Mouse (Mus musculus): Measurements from ENCODE around the gene Derl3. TPM values are rescaled to one million over a fixed set of nuclear protein-coding genes. Genes with fewer than 3 reads are reported as not detected.

Gene Derl3
- polyA plus RNA-seq, 1 experiment from 2014 or later, result 1.5 TPM

DNA sequence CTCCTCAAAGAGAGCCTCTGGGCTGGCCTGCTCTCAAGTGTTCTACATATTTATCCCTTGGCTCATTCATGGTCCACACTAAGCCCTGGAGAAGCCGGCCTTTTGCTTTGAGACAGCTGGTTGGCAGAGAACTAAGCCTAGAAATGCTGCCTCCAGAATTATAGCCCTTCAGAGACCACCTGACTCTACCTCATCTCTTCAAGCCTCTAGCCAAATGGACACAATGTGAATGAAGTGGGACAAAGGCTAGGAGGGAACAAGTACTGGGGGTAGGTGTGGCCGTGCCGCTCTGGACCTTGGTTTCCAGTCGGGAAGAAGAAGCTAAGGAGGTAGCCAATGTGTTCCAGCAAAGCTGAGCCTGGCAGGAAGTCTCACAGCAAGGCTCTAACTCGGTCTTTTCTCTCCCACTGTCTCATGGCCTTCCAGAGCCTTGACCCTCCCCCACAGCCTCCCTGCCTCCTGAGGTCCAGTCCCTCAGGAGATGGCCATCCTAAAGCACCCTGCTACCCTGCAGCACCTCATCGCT lies 4.9 kb downstream of the Derl3 start:
- H3K27ac ChIP-seq, result no peak overlapping the region

GRCm38 (mm10) chr10:75898846-75899245 lies 5.6 kb downstream of the Derl3 start:
- no peak for DNase-seq (ENCODE audit: low spot score)
- Histone ChIP-seq H3K9me3 (ENCODE audit: control insufficient read depth, low read length) (no peaks in the 10 kb centered on the region), H3K36me3 (replicated peaks; ENCODE audit: control insufficient read depth, insufficient read depth) (peaks cover 95% of the 10 kb centered on the region), H3K4me2 (replicated peaks) (no peak overlapping the region), H3K27ac (no peak overlapping the region), H3K4me1 (replicated peaks; ENCODE audit: control insufficient read depth, insufficient read depth, low read length) (no peaks in the 10 kb centered on the region), H3K4me3 (replicated peaks; ENCODE audit: low read length) (no peak overlapping the region), H3K9ac (no peak overlapping the region), H3K27me3 (ENCODE audit: control insufficient read depth, insufficient read depth, low read length) (no peaks in the 10 kb centered on the region)
- 84% methylated on average over 3 of the region's 3 CpGs for WGBS
- ATAC-seq (ENCODE audit: low FRiP score), result 0 out of 2 replicates have a peak, but pooled peaks have one; percentile 21

More for the DNA sequence above, 4.9 kb downstream of the Derl3 start:
- H3K9me3 ChIP-seq (ENCODE audit: control insufficient read depth, low read length), result no peaks in the 10 kb centered on the region
- WGBS, result 80% methylated on average over 6 of the region's 6 CpGs
- no peak overlapping the region for H3K9ac ChIP-seq
- H3K36me3 ChIP-seq (replicated peaks; ENCODE audit: control insufficient read depth, insufficient read depth), result peaks cover 88% of the 10 kb centered on the region
- no peak overlapping the region for H3K4me3 ChIP-seq (replicated peaks; ENCODE audit: low read length)
- no peak overlapping the region for H3K4me2 ChIP-seq (replicated peaks)
- ATAC-seq (ENCODE audit: low FRiP score) (no peak), DNase-seq (ENCODE audit: low spot score) (no peak)
- peaks cover 5% of the 10 kb centered on the region; the same call in 1 of the 2 replicates for H3K4me1 ChIP-seq (replicated peaks; ENCODE audit: control insufficient read depth, insufficient read depth, low read length)
- H3K27me3 ChIP-seq (ENCODE audit: control insufficient read depth, insufficient read depth, low read length), result no peaks in the 10 kb centered on the region

DNA sequence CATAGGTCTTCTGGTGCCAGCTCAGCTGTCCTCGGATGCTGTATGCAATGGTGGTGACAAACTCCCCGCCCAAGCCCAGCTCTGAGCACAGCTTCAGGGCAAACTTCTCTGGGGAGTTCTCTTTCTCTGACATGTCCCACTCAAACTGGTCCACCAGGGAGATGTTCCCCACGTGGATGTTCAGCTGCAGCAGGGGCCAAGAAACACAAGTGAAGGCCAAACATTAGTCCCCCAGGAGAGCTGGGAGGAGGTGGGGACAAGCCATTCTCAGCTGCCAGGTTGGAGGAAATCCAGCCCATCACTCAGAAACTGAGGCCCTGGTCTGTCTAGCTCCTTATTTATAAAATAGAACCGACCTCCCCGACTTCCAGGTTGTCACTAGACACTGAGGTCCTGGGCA lies 11.2 kb downstream of the Derl3 start:
- Histone ChIP-seq H3K4me1 (replicated peaks; ENCODE audit: control insufficient read depth, insufficient read depth, low read length) (no peaks in the 10 kb centered on the region), H3K27me3 (ENCODE audit: control insufficient read depth, insufficient read depth, low read length) (no peaks in the 10 kb centered on the region), H3K9me3 (ENCODE audit: control insufficient read depth, low read length) (no peaks in the 10 kb centered on the region), H3K4me3 (replicated peaks; ENCODE audit: low read length) (no peak overlapping the region), H3K4me2 (replicated peaks) (no peak overlapping the region), H3K36me3 (replicated peaks; ENCODE audit: control insufficient read depth, insufficient read depth) (peaks cover 98% of the 10 kb centered on the region), H3K9ac (no peak overlapping the region), H3K27ac (no peak overlapping the region)
- no peak for ATAC-seq (ENCODE audit: low FRiP score)
- 88% methylated on average over 5 of the region's 5 CpGs for whole genome bisulfite sequencing
- DNase-seq (ENCODE audit: low spot score), result no peak

DNA sequence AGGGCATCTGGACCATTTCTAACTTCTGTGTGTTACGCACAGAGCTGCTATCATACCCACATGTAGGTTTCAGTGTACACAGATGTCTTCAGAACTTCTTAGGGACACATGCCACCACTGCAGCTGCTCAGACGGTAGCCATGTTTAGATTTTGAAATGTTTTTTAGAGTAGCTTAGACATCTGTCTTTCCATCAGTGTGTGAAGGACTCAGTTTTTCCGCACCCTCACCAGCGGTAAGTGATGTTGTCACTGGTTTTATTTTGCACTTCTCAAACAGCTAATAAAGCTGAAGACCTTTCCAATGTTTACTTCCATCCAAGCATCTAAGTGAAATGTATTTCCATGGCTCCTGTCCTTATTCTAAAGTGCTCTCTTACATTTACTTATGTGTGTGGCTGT lies 13.7 kb downstream of the Derl3 start:
- Histone ChIP-seq H3K9me3 (ENCODE audit: control insufficient read depth, low read length) (no peaks in the 10 kb centered on the region), H3K36me3 (replicated peaks; ENCODE audit: control insufficient read depth, insufficient read depth) (peaks cover 97% of the 10 kb centered on the region), H3K4me3 (replicated peaks; ENCODE audit: low read length) (no peak overlapping the region), H3K27me3 (ENCODE audit: control insufficient read depth, insufficient read depth, low read length) (no peaks in the 10 kb centered on the region), H3K27ac (no peak overlapping the region), H3K9ac (no peak overlapping the region), H3K4me1 (replicated peaks; ENCODE audit: control insufficient read depth, insufficient read depth, low read length) (no peaks in the 10 kb centered on the region), H3K4me2 (replicated peaks) (no peak overlapping the region)
- DNase-seq (ENCODE audit: low spot score), result no peak
- ATAC-seq (ENCODE audit: low FRiP score), result no peak
- 96% methylated on average over 4 of the region's 4 CpGs for WGBS

DNA sequence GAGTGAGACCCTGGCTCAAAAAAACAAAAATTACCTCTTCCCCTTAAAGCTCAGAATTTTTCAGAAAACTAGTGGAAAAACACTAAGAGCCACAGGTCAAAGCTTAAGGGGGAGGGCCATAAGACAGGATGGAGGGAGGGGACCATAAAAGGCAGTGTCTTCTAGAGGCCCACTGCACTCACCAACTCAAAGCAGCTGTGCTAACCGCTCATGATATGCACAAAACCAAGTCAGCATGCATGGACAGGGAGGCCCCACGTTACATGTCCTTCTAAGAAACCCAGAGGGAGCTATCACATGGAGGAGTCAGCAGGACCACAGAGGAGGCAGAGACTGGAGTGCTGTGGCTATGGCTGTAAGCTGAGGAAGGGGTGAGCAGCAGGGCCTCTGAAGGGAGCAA lies 17.5 kb downstream of the Derl3 start:
- DNase-seq (ENCODE audit: low spot score) (no peak), ATAC-seq (ENCODE audit: low FRiP score) (no peak)
- Histone ChIP-seq H3K4me2 (replicated peaks) (no peak overlapping the region), H3K27ac (no peak overlapping the region), H3K9me3 (ENCODE audit: control insufficient read depth, low read length) (no peaks in the 10 kb centered on the region), H3K4me3 (replicated peaks; ENCODE audit: low read length) (no peak overlapping the region), H3K27me3 (ENCODE audit: control insufficient read depth, insufficient read depth, low read length) (no peaks in the 10 kb centered on the region), H3K4me1 (replicated peaks; ENCODE audit: control insufficient read depth, insufficient read depth, low read length) (no peaks in the 10 kb centered on the region), H3K9ac (no peak overlapping the region), H3K36me3 (replicated peaks; ENCODE audit: control insufficient read depth, insufficient read depth) (peaks cover 89% of the 10 kb centered on the region)
- 85% methylated on average over 2 of the region's 2 CpGs for whole genome bisulfite sequencing

GRCm38 (mm10) chr10:75913013-75913589 lies 19.9 kb downstream of the Derl3 start:
- DNase-seq (ENCODE audit: low spot score), result no peak
- peaks cover 87% of the 10 kb centered on the region for H3K36me3 ChIP-seq (replicated peaks; ENCODE audit: control insufficient read depth, insufficient read depth)
- no peaks in the 10 kb centered on the region for H3K27me3 ChIP-seq (ENCODE audit: control insufficient read depth, insufficient read depth, low read length)
- no peaks in the 10 kb centered on the region for H3K9me3 ChIP-seq (ENCODE audit: control insufficient read depth, low read length)
- 80% methylated on average over 6 of the region's 6 CpGs for WGBS
- H3K4me1 ChIP-seq (replicated peaks; ENCODE audit: control insufficient read depth, insufficient read depth, low read length), result peaks cover under 1% of the 10 kb centered on the region; the same call in 1 of the 2 replicates
- no peak overlapping the region for H3K4me2 ChIP-seq (replicated peaks)
- H3K27ac ChIP-seq, result no peak overlapping the region
- no peak overlapping the region for H3K9ac ChIP-seq
- no peak for ATAC-seq (ENCODE audit: low FRiP score)
- H3K4me3 ChIP-seq (replicated peaks; ENCODE audit: low read length), result no peak overlapping the region

GRCm38 (mm10) chr10:75915557-75915956 lies 22.3 kb downstream of the Derl3 start:
- ATAC-seq (ENCODE audit: low FRiP score), result no peak
- H3K27me3 ChIP-seq (ENCODE audit: control insufficient read depth, insufficient read depth, low read length), result no peaks in the 10 kb centered on the region
- WGBS, result 94% methylated on average over 7 of the region's 7 CpGs
- H3K4me1 ChIP-seq (replicated peaks; ENCODE audit: control insufficient read depth, insufficient read depth, low read length), result peaks cover 25% of the 10 kb centered on the region
- no peaks in the 10 kb centered on the region for H3K9me3 ChIP-seq (ENCODE audit: control insufficient read depth, low read length)
- H3K4me3 ChIP-seq (replicated peaks; ENCODE audit: low read length), result no peak overlapping the region
- no peak overlapping the region for H3K9ac ChIP-seq
- H3K36me3 ChIP-seq (replicated peaks; ENCODE audit: control insufficient read depth, insufficient read depth), result peaks cover 73% of the 10 kb centered on the region
- no peak overlapping the region for H3K27ac ChIP-seq
- DNase-seq (ENCODE audit: low spot score), result no peak
- no peak overlapping the region for H3K4me2 ChIP-seq (replicated peaks)

- H3K9me3 ChIP-seq (ENCODE audit: control insufficient read depth, low read length), result no peaks in the 10 kb centered on the region
- no peaks in the 10 kb centered on the region for H3K27me3 ChIP-seq (ENCODE audit: control insufficient read depth, insufficient read depth, low read length)
- DNase-seq (ENCODE audit: low spot score) (no peak), ATAC-seq (ENCODE audit: low FRiP score) (no peak)
- no peak overlapping the region for H3K4me2 ChIP-seq (replicated peaks)
- peaks cover 26% of the 10 kb centered on the region for H3K4me1 ChIP-seq (replicated peaks; ENCODE audit: control insufficient read depth, insufficient read depth, low read length)
- H3K4me3 ChIP-seq (replicated peaks; ENCODE audit: low read length), result no peak overlapping the region
- no peak overlapping the region for H3K27ac ChIP-seq
- WGBS, result 80% methylated on average over 8 of the region's 8 CpGs
- H3K9ac ChIP-seq, result no peak overlapping the region
- H3K36me3 ChIP-seq (replicated peaks; ENCODE audit: control insufficient read depth, insufficient read depth), result peaks cover 61% of the 10 kb centered on the region
These were observed 23.6 kb downstream of the Derl3 start for GRCm38 (mm10) chr10:75916840-75917239.

DNA sequence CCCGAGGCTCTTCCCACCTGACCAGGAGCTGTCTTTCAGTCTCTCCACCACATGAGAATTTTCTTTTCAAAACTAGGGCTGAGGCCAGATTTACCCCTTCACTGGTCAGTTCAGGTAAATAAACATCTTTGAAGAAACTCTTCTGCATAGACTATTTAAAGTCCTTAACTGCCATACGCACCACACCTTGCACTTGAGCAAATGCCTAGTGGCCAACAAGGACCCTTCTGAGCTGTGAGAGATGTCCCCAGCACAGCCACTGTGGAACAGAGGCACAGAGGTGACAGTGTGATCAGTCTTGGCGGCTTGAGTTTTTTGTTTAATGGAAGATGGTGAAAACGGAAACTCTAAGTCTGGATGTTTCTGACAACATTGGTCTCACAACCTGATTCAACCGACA lies 25.8 kb downstream of the Derl3 start:
- WGBS, result 76% methylated on average over 5 of the region's 5 CpGs
- peaks cover 44% of the 10 kb centered on the region for H3K36me3 ChIP-seq (replicated peaks; ENCODE audit: control insufficient read depth, insufficient read depth)
- peaks cover 38% of the 10 kb centered on the region for H3K4me1 ChIP-seq (replicated peaks; ENCODE audit: control insufficient read depth, insufficient read depth, low read length)
- H3K9ac ChIP-seq, result no peak overlapping the region
- DNase-seq (ENCODE audit: low spot score) (no peak), ATAC-seq (ENCODE audit: low FRiP score) (no peak)
- peak overlapping the region; percentile 73 for H3K4me2 ChIP-seq (replicated peaks)
- H3K27ac ChIP-seq, result no peak overlapping the region
- no peaks in the 10 kb centered on the region for H3K9me3 ChIP-seq (ENCODE audit: control insufficient read depth, low read length)
- peak overlapping the region; percentile 7; the same call in 1 of the 2 replicates for H3K4me3 ChIP-seq (replicated peaks; ENCODE audit: low read length)
- no peaks in the 10 kb centered on the region for H3K27me3 ChIP-seq (ENCODE audit: control insufficient read depth, insufficient read depth, low read length)

Data from hindbrain, embryonic 14.5 days (tissue).